Mouse (Mus musculus): Measurements from ENCODE around the gene Tcp11l1.

Tcp11l1 gene

DNA sequence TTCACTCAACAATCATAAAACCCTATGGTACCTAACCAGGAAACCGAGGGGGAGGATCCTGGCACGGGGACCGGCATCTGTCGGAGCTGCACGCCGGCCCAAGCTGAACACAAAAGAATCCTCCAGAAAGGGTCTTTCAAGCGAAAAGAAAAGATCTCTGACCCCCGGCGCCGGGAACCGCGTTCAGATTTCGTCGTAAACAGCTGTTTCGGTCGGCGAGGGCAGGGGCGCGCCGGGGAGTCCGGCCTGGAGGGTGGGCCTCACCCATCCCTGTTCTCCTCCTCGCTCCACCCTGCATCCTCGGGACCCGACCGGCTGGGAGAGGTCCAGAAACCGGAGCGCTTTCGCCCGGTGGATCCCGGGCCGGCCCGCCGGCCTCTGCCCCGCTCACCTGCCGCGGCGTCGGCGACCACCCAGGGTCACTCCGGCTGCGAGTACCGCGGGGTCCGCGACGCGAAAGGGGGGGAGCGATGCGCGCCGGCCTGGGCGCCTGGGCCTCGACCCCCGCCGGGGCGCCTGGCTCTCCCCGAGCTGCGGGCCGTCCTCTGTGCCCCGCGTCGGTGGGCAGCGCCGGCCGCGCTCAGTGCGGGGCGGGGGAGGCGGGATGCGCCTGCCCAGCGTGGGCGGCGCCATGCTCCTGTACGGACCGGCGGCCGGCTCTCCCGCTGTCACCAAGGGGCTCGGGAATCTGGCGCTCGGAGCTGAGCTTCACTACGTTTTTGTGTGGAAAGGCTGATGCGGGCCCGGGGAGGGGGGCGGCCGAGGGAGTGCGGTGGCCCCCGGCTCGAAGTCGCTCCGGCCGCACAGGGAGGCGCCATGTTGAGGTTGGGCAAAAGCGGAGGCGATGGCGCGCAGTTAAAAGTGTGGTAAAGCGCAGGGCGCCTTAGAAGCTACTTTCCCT is at the start of gene Tcp11l1:
Gene Tcp11l1 (minus strand): TSS at position 585 of the 901 bp plus-strand sequence.
- in situ Hi-C loops (cut with MboI, MseI): no loop called here

DNA sequence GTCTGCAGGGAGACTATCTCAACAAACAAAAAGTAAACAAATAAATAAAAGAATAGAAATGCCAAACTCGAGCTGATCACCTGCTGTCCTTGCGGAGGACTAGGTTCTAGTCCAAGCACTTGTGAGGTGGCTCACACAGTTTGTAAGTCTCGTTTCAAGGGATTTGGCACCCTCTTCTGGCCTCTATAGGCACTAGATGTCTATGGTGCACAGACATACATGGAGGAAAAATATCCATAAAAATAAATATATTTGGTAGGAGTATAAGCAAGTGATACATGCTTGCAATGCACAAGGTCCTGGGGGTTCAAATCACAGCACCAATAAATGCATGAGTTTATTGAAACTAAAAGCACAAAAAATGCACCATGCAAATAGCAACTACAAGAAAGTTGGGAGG is 38.6 kb upstream of the Tcp11l1 start:
- in situ Hi-C loops (cut with MboI, MseI): loop anchor here in 1 of 2 experiments (5.0 kb wide), 1 partner anchor 63 kb away; no protein-coding TSS in a partner anchor

DNA sequence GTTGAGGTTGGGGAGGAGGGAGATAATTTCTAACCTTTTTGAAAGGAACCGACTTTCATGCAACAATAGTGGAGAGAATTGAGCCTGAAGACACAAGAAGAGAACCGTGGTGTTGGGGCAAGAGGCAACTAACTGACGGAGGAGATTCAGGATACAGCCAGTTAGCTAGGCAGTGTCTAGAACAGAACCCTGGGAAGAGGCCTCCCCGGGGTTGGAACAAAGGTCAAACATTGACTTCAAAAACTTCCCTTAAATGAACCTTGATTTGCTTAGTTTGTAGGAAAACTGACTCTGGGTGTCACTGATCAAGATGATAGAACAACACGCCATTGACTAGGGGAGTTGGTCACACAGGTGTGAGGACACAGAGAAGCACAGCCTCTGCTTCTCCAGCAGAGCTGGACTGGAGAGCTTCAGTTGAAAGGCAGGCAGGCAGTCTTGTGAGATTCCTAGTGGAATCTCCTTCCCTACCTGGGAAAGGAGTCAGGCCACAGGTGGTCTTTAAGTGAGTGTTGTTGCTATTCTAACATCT is 36.7 kb upstream of the Tcp11l1 start:
- in situ Hi-C loops (cut with MboI, MseI): no loop called here

DNA sequence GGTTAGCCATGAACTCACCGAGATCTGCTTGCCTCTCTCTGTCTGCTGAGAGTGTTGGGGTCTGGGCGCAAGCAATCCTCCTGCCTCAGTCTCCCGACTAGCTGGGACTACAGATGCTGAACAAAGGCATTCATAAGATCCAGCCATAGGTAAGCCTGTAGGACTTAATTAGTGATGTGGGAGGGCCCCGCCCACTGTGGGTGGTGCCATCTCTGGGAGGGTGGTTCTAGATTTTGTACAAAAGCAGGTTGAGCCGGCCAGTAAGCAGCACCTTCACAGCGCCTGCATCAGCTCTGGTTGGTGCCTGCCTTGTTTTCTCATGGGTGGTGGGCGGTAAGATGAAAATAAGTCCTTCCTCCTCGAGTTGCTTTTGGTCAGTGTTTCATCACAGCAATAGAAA is 34.3 kb upstream of the Tcp11l1 start:
- in situ Hi-C loops (cut with MboI, MseI): no loop called here

DNA sequence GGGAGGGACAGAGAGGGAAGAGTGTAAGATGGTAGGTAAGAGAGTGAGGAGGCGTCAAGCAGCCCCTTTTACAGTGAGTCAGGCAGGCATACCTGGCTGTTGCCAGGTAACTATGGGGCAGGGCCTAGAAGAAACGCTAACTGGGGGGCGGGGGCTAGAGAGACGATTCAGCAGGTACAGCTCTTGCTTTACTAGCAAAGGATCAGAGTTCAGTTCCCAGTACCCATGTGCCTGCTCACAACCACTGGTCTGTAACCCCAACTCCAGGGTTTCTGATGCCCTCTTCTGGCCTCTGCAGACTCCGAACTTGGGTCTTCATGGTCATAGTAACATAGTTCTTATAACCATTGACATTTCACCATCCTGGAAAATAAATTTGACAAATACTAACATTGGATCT is 32.0 kb upstream of the Tcp11l1 start:
- in situ Hi-C loops (cut with MboI, MseI): no loop called here

DNA sequence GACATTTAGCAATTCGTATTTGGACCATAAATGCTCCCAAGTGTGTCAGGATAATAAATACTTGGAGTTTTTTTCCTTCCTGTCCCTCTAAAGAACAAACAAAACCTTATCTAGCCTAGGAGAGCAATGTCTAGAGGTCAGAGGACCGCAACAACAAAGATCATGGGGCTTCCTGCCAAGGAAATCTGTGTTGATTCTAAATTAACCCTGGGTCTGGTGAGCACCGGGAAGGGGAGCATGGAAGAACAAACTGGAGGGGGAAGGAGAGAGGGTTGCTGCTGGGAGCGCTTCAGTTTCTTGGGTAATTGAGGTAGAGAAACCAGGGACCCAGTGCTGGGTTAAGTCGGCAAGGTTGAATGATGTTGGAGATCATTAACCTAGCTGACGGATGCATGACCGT is 31.2 kb upstream of the Tcp11l1 start:
- in situ Hi-C loops (cut with MboI, MseI): no loop called here

DNA sequence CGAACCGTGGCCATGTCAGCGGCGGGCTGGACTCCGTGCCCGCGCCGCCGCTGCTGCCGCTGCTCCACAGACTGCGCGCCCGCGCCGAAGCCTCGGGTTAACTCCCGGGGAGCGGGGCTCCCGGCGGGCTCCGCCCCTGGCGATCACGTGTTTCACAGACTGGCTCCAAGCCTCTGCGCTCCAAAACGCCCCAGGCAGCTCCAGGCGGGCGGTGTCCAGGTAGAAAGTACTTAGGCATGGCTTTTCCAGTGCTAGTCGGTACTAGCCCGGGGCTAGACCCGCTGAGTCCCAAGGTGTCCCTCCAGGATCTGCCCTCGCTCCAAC is 30.7 kb upstream of the Tcp11l1 start, which contains the start of gene Depdc7:
Gene Depdc7 (minus strand): TSS at position 138 of the 324 bp plus-strand sequence.
- in situ Hi-C loops (cut with MboI, MseI): no loop called here

DNA sequence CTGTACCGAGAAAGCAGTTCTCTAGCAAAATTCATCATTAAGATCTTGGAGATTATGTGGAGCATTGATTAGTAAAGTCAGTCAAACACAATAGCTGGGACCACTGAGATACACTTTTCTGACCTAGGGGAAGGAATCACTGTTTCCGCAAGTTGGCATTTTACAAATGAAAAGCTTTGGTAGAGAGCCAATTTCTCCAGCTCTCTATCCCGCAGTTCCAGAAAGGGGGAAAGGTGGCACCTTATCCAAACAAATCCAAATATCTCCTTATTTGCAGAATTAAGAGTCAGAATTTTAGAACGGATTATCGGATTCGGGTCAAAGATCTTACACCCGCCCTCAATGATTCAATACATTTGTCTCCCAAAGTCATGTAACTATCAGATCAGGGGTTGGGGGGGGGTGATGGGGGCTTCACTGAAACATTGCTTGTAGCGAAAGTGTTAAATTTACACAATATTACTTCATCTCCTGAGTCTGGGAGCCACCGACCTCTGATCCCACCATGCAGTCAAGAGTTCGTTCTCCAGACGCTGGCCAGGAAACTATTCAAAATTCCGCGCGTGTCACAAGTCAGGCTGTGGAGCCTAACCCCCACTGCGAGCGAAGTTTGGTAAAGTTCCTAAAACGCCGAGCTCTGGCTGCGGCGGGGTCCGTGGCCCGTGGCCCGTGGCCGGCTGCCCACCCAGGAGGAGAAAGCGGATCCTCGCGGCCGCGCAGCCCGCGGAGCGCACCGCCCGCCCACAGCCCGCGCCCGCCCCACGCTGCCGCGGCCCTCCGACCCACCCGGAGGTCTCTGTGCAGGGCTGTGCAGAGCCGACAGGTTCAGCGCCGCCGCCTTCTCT is 30.1 kb upstream of the Tcp11l1 start:
- in situ Hi-C loops (cut with MboI, MseI): no loop called here

DNA sequence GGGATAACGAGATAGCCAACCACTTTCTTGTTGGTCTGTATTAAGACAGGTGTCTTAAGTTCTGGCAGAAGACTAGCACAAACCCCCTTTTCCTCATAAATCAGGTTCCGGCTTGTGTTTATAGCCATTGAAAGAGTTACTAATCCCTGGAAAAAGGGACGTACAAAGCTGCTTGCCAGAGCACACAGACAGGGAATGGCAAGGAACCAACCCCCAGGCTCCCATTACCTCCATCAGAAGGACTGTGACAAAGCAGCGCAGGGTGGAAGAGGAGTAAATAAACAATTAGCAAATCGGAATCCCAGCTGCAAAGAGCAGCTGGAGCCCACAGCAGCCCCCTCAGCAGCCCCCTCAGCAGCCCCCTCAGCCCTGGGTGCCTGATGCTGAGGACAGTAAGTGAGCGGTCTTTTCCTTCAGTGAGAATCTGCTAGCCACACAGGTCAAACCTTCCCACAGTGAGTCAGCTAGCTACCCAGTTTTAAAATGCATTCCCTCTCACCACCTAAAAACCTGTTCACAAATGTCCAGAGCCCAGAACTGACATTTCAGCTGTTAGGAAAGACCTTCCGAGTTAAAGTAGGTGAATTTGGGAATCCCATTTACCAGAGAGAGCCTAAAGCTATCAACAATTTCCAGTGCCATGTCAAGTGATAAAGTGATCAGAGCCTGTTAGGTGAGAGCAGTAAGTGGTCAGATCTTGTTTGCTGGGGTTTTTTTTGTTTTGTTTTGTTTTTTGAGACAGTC is 29.2 kb upstream of the Tcp11l1 start:
- in situ Hi-C loops (cut with MboI, MseI): no loop called here

DNA sequence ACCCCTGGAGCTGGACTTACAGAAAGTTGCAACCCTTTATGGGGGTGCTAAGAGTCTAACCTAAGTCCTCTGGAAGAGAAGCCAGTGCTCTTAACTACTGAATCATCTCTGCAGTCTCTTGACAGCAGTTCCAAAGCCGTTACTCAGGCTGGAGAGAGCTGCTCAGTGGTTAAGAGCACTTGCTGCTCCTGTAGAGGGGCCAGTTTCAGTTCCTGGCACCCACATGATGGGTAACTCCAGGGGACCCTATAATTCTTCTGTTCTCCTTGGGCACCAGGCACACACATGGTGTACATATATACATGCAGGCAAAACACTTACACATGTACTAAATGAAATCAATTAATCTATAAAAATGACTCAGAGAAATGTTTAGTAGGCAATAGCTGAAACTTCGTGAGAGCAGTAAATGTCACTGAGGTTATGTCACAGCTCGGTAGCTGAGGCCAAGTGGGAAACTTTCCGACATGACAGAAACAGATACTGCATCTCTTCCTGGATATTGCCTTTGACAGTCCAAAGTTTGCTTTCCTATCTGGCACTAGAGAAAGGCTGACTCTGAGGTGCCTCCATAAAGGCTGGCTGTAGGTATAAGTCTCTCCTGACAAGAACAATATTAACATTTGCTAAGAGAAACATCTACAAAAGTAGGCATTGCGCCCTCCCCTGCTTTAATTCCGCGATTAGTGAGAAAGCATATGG is 28.4 kb upstream of the Tcp11l1 start:
- in situ Hi-C loops (cut with MboI, MseI): no loop called here

DNA sequence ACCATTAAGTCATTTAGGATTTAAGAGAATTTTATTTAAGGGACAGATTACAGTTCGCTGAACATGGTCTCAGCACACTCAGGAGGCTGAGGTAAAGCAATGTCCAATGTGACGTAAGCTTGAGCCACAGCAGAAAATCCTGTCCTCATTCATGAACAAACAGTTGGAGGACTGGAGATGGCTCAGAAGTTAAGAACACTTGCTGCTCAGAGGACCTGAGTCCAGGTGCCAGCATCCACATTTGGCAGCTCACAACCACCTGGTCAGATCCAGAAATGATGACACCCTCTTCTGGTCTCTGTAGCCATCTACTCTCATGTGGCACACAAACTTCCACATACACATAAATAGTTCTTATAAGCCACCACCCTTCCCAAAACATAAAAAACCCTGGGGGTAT is 27.7 kb upstream of the Tcp11l1 start:
- in situ Hi-C loops (cut with MboI, MseI): no loop called here

DNA sequence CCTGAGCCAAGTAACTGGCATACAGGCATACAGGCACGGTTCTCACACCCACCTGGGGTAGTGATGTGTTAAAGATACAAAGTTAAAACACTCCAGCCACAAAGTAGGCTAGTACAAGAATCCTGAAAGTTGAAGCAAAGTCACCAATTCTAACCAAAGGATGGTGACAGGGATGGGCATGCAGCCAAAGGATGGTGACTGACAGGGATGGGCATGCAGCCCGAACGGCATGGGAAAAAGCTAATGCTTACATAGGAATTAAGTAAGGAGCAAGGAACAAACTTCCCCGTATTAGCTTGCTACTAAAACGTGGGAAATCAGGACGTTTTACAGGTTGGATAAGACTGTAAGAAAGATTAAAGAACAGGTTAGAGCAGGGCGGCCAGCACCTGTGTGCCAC is 24.3 kb upstream of the Tcp11l1 start:
- in situ Hi-C loops (cut with MboI, MseI): no loop called here

DNA sequence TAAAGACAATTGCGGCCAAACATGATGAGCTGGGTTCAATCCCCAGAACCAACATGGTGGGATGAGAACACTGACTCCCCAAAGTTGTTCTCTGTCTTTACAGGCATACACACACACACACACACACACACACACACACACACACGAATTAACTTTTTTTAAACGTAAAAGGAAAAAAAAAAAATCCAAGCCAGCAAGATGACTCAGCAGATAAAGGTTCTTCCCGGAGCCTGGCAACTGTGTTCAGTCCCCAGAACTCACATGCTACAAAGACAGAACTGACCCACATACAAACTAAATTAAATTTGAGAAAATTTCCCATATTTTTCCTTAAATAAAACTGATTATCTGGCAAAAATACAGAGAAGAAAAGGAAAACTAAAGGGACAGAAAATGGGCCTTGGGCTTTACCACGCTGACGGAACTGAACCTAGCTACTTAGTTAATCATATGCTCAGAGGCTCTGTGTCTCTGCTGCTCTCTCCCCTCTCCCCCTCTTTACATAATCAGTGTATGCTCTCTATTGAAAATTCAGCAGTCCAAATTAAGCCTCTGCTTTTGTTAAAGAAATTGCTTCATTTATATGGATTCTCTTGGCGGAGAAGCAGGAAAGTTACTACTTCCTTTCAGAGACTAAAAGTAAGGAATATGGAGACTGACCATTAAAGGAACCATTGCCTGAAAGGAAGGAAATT is 20.7 kb upstream of the Tcp11l1 start:
- in situ Hi-C loops (cut with MboI, MseI): no loop called here

DNA sequence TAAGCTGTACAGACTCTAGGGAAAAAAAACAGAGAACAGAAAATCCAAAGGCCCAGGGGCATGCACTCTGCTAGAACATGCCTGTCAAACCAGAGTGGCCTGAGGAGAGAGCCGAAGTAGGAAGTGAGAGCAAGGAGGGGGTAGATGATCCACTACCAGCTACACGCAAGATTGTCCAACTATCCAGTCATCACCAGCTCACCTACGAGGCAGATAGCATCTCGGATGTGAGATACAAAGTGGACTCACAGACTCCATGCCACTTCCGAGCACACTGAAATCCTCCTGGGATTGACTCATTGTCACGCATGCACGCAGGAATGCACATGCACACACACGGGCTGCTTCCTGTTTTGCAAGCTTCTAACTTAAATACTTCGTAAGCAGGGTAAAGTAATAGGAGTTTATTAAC is 20.1 kb upstream of the Tcp11l1 start:
- in situ Hi-C loops (cut with MboI, MseI): no loop called here

DNA sequence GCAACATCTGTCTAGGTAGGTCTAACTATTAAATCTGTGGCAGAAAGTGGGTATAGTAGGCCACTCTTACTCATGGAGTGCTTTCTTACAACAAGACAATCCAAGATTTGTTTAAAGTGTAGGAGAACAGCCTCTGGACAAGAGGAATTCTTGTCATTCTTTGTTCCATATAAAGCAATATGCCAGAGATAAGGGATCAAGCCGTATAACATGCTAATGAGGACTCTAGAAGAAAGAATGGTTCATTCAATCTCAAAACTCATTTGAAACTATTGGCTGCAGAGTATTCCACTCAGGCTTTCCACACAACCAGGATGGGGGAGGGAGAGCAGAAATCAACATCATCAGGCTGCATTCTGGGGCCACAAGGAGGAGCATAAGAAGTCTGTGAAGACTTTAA is 15.4 kb upstream of the Tcp11l1 start:
- in situ Hi-C loops (cut with MboI, MseI): no loop called here

DNA sequence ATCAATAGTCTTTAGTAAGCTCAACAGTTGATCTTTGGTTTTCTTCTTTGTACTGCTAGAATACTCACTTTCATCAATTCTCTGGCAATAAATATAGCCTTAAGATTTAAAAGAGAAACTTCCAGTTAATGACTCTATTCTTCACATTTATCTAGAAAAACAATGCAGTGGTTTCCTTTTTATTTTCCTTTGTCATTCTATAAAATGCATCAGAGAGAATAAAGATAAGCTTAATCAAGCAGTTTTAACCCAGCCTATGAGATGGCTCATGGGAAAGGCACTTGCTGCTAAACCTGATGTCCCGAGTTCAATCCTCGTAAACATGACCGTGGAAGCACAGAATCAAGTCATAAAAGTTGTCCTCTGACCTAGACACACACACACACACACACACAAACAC is 10.1 kb upstream of the Tcp11l1 start:
- in situ Hi-C loops (cut with MboI, MseI): no loop called here

DNA sequence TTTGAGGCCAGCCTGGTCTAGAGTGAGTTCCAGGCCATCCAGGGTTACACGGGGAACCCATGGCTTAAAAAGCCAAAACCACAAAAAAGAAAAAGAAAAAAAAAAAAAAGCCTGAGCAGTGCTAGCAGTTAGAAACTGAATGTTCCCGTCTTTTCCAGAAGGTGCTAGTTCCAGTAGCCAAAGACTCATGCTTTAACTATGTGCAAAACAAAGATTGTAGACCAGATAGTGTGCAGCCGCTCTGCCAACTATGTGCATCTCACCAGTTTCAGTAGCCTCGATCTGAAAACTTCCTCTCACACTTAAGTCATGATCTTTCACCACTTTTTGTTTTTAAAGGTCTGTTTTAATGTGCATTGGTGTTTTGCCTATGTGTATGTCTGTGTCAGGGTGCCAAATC is 5.9 kb upstream of the Tcp11l1 start:
- in situ Hi-C loops (cut with MboI, MseI): loop anchor here in 1 of 2 experiments (5.0 kb wide), 1 partner anchor 54 kb away; no protein-coding TSS in a partner anchor

DNA sequence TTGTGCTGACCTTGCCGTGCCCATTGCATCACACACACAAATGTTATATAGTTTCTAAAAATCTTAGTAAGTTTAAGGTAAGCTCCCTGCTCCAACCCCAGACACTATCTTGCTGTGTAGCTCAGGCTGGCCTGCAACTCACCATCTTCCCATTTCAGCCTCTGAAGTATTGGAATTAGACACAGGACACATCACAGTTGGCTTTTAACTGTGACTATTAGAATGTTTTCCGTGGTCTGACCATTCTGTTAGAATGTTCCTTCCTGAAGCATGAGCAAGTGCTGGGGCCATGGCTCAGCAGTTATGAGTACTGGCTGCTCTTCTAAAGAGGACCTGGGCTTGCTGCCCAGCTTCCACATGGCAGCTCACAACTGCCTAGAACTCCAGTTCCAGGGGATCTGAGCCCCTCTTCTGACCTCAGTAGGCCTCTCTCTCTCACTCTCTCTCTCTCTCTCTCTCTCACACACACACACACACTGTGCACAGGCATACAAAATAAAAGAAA is 5.3 kb upstream of the Tcp11l1 start:
- in situ Hi-C loops (cut with MboI, MseI): loop anchor here in 1 of 2 experiments (5.0 kb wide), 1 partner anchor 55 kb away; no protein-coding TSS in a partner anchor

DNA sequence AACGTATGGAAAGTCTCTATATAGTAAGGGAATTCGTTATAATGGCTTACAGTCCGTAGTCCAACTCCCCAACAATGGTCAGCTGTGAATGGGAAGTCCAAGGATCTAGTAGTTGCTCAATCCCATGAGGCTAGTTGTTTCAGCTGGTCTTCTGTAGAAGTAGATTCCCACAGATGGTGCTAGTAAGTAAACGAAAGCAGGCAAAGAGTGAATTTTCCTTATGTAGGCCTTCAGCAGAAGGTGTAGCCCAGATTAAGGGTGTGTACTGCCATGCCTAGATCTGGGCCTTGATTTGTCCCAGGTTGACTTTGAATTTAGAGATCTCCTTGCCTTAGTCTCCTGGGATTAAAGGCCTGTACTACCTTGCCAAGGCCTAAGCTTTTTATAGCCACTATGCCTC is 4.3 kb upstream of the Tcp11l1 start, which contains the start of gene Pin1rt1:
Gene Pin1rt1 (minus strand): TSS at position 101 of the 400 bp plus-strand sequence.
- in situ Hi-C loops (cut with MboI, MseI): loop anchor here in 1 of 2 experiments (5.0 kb wide), 1 partner anchor 56 kb away; no protein-coding TSS in a partner anchor

DNA sequence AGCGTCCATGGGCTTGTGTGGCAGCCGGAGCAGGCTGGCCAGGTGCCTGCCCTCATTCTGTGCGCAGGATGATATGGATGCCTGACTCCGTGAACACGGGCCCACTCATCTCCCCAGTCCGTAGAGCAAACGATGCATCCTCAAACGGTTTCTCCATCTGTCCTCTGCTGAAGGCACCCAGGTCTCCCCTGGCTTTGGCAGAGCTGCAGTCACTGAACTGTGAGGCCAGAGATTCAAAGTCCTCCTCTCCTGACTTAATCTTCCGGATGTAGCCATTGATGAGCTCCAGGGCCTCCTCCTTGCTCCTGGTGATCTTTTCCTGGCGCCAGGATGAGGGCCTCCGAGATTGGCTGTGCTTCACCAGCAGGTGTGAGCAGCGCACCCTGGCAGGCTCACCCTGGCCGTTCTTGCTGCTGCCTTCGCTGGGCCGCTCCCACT is 2.3 kb upstream of the Tcp11l1 start:
- in situ Hi-C loops (cut with MboI, MseI): no loop called here

Data from T-helper 17 cell (primary cell).